Mouse (Mus musculus): Measurements from ENCODE around the gene Spred2.

GRCm38 (mm10) chr11:19911216-19911615, 13.0 kb upstream of the Spred2 start:
- TF ChIP-seq POLR2A (IDR thresholded peaks at IDR 0.05; ENCODE audit: control insufficient read depth, extremely low read depth, insufficient read depth, low read length, poor library complexity) (no peak), CTCF (IDR thresholded peaks at IDR 0.05; ENCODE audit: borderline replicate concordance, control insufficient read depth, extremely low read depth, insufficient read depth, low read length, poor library complexity) (no peak)

Data from thymus, adult 2 months (tissue).